Mouse (Mus musculus): ENCODE results near the gene AU015836.
A peak's percentile ranks its signal among the peaks of the same experiment; 100 is the strongest.
"Not testable (repeated sequence)": the region's sequence is repeated elsewhere in the genome, so short reads cannot be mapped to it uniquely, and the experiment has no call there.

Gene AU015836

GRCm38 (mm10) chrX:93968444-93968843, at the start of gene AU015836:
AU015836 (plus strand) TSS chrX:93968659.
- DNase-seq: no peak

DNA sequence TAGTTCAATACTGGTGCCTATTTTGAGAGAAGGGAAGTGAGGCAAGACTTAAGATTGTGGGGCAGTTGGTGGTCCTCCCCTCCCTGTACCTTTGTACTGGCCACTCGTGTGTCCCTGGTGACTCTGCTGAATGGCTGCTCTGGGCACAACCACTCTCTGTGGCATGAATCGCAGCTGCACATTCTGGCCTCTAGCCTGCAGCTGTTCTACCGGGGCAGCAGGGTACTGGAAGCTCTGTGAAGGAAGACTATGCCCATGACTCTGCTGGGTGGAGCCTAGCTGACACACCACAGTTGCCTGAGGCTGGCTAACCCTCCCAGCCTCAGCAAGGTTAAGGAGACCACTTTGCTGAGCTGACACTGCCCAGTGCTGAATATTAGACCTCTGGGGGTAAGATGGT, 49.4 kb upstream of the AU015836 start:
- DNase-seq: no peak

DNA sequence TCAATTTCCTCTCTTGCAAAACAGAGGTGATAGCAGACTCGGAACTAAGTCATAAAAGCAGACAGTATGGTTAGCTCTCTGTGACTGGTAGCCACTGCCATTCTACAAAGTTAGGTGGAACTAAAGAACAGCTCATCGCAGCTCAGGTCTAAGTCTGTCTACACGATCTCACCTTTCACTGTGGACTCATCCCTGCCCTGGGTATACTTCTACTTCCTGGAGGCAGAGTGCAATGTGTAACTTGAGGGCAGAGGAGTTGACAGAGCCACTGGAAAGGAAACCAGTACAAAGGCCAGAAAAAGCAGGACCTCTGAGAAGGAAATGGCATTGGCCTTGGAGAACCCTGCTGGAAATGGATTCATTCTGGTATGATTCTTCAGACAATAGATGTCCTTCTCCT, 40.1 kb upstream of the AU015836 start:
- DNase-seq: no peak

DNA sequence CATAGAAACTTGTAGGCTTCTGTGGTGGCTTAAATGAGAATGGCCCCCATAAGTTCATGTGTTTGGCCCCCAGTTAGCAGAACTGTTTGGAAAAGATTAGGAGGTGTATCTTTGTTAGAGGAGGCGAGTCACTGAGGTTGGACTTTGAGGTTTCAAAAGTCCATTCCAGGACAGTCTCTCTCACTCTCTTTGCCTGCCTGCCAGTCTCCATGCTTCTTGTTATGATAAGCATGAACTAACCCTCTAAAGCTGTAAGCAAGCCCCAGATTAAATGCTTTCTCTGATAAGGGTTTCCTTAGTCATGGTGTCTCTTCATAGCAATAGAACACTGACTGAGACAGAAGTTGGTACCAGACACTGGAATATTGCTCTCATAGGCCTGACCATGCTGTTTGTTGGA, 39.7 kb upstream of the AU015836 start:
- no peak for DNase-seq

DNA sequence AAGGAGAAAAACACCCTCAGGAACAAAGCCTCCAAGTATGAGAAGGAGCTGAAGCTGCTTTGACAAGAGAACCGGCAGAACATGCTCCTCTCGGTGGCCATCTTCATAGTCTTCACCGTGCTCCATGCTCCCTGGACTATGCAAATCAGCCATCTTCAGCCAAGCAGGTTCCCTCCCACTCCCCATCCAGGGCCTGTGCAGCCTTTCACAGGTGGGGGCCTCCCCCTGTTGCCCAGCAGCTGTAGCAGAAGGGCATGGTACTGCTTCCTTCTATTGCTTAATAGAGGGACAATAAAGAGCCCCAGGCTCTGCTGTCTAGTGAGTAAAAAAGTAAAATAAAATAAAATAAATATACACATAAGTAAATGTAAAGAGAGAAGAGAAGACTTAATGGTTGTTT, 36.8 kb upstream of the AU015836 start:
- DNase-seq: no peak

GRCm38 (mm10) chrX:93956727-93957126, 11.7 kb upstream of the AU015836 start:
- DNase-seq: peak in 1 of 2 experiments; percentile 12

DNA sequence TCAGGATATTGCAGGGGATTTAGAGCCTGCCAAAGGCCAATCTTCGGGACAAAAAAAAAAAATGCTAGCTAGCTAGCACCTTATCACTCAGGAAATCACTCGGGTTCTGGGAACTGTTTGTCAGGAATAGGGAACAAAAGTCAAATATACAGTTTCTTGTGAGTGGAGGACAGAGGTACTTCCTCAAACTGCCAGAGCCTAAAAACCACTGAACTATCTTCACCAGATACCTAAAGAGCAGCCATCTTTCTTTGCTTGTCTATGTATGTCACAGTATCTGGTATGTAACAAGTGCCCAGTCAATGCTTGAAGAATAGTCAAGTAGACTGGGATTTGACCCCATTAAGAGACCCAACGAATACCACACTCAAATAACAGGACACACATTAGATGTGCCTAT, 10.0 kb upstream of the AU015836 start:
- DNase-seq: no peak

DNA sequence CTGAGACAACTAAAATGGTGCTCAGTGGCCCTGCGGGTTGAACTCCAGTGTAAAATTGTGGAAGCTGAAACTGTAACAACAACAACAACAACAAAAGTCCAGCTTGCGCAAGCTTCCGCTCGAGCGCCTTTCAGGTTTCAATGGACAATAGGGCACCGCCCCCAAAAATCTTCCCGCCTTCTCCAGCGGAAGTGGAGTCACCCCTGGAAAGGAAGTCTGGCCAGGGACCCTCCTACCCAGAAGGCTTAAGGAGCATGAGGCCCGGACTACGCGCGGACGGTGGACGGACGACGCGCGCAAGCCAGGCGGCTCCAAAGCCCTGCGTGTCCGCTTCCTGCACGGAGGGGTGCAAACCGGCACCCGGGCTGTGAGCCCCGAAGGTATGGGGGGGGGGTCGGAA, 11.9 kb downstream of the AU015836 start:
- no peak for DNase-seq

GRCm38 (mm10) chrX:93982193-93982592, 13.7 kb downstream of the AU015836 start:
- no peak for DNase-seq

DNA sequence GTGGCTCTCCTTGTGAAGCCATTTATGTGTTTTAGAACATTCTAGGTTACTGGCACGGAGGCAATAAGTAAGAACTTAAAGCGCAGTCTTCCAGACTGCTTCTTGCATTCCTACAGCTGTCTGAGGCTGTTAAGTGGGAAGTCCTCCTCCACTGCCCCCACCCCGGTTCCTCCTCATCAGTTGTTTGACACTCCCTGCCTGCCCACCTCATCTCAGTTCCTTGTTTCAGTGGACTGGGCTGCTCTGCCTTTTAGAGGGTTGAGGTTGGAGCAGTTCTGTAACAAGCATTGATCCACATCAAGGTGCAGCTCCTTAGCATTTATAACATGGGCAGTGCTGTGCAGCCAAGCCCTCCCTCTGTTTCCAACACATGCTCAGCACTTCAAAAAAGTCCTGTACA, 16.6 kb downstream of the AU015836 start:
- not testable (repeated sequence) for DNase-seq

GRCm38 (mm10) chrX:94006991-94007390, 38.5 kb downstream of the AU015836 start:
- DNase-seq: no peak

DNA sequence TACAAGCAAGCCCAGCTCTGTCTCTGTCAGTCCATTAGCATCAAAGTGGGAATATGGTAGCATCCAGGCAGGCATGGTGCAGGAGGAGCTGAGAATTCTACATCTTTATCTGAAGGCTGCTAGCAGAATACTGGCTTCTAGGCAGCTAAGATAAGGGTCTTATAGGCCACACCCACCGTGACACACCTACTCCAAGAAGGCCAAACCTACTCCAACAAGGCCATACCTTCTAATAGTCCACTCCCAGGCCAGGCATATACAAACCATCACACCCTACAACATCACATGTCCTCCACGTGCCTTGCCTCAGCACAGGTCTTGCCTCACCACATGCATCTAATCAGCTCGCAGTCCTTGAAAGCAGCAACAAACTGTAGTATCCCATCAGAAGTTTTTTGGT, 41.0 kb downstream of the AU015836 start:
- no peak for DNase-seq

- DNase-seq: no peak
Observed at GRCm38 (mm10) chrX:94011656-94012173, 43.3 kb downstream of the AU015836 start.

GRCm38 (mm10) chrX:94012479-94013167, 44.2 kb downstream of the AU015836 start:
- DNase-seq: peak; percentile 4 to 25

DNA sequence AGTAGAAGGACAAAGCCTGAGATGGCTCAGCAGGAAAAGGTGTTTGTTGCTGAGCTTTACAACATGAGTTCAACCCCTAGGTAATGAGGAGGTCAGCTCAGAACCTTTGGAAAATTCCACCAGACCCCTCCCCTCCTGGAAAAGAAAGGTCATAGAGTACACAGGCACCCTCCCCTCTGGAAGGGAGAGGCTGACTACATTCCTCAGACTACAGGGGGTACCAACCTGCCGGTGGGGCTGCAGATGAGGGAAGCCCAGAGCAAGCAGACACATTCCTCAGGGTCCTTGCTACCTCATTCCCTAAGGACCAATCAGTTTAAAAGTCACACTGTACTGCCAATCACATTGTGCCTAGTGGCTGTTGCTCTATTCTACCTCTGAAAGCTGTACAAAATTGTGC, 48.4 kb downstream of the AU015836 start:
- DNase-seq: no peak

DNA sequence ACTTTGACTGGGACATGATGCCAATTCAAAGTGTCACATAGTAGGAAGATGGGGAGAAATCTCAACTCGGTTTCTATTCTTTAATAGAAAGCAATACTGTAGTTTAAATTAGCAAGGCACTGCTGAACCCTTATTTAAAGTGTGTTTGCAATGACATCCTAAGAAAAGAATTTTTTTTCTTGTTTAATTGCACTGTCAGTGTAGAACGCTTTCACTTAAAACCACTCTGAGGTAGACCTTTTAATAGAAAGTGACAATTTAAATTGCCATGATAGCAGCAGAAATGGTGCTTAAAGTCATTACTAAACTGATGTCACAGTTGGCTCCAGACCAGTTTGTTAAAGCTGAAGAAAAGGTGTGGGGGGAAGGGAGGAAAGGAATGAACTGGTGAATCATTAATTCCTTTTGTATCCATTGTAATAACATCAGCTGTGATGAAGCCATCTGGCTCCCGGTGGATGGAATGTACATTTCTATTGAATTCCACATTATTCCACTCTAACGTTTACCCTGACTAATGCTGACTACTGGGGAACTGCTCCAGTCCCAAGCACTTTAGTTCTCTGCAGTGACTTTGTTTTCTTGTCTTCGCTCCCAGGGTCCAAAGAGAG, 53.9 kb downstream of the AU015836 start:
- no peak for DNase-seq

All from lung, postnatal 4 days (tissue).